Mouse (Mus musculus) right cerebral cortex, postnatal 14 days (tissue): ENCODE measurements around the gene Nfia.
A peak's percentile ranks its signal among the peaks of the same experiment; 100 is the strongest.

Experiments used
- DNase-seq: peaks from one replicate; pipeline ENCODE4 v3.0.0; 2022

The Nfia gene

DNA sequence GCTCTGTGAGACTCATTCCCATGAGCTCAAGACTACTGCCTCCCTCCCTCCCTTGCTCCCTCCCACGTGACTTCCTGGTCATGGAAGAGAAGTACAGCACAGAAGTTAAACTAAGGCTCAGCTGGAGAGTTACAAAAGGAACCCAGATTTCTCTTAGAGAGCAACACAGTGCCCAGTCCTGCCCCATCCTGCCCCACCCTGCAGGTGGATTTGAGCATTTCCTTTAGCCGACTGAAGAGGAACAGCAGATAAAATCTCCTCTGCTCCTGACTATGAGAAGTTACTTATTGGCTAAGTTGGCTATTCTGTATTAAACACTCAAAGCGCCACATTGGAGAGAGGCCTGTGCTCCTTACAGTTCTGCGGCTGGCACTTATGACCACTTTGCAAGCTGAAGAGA is 314.4 kb downstream of the Nfia start:
- no peak for DNase-seq

DNA sequence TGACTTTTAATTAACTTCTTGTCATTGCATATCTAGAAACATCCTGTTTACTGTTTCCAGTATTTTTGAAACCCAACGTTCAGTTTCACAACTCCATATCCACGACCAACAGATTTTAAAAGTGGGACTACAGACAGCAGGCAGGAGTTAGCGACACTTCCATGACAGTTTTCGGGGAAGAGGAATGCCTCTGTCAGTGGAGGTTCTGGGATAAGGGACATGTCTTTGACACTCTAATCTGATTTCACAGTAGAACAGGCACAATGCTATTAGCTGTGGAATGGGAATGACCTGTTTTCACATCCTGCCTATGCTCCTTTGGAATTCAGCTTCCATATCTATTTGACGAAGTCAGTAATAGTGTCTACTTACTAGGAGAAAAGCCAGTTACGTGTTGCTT is 317.5 kb downstream of the Nfia start:
- DNase-seq, result no peak

DNA sequence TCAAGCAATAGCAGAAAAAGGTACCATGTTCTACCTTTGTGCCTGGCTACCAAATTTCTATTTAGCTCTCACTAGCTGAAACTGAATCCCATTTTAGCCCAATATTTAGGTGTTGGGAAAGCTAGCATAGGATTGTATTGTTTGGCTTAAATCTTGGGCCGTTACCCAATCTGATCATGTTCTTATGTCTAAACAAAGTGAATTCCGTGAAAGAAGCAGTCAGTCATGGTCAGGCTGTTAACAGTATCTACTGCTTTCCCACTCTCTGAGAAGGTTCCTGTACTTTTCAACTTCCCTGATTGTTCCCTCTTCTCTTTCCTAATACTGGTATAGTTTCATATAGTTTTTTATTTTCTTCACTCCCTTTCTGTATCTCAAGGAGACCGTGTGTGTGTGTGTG is 318.1 kb downstream of the Nfia start:
- no peak for DNase-seq

DNA sequence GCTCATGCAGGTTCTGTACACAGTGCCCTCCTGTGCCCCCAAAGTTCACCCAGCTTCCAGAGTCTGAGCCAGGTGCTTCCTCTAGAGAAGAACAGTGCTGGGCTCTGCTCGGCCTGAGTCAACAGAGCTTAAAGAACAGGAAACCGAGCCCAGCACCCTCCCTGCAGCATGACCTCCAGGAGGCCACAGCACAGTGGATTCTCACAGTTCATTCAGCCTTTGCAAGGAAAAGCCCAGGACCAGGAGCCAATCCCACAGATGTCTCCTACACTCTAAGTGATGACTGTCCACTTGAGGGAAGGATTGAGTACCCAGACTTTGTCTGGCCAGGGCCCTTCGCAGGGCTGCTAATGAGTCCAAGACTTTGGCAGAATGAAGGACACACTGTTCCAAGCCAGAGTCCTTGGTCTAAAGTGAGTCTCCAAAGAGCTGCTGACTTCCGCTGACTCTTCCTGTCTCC is 318.9 kb downstream of the Nfia start:
- no peak for DNase-seq

DNA sequence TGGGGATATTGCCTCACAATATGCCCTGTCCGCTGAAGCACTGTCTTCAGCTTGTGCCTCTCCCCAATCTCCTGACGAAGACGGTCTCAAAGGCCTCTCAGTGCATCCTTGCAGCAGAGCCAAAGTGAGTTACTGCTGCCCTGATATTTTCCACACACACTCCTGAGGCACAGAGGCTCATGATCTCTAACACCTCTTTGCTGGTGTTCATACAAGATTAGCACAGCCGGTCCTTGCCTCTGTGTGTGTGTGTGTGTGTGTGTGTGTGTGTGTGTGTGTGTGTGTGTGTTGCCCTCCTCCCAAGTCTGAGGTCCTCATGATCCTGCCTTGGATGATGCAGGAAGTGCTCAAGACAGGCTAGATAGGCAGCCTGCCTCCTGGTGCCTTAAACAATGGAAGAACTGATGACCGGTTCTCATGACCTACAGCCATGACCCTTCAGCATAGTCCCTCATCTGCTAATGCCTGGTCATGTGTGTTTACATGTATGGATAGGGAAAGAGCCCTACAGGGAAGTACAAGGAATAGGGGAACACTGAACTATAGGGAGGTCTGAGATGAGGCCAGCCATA is 319.5 kb downstream of the Nfia start:
- no peak for DNase-seq

DNA sequence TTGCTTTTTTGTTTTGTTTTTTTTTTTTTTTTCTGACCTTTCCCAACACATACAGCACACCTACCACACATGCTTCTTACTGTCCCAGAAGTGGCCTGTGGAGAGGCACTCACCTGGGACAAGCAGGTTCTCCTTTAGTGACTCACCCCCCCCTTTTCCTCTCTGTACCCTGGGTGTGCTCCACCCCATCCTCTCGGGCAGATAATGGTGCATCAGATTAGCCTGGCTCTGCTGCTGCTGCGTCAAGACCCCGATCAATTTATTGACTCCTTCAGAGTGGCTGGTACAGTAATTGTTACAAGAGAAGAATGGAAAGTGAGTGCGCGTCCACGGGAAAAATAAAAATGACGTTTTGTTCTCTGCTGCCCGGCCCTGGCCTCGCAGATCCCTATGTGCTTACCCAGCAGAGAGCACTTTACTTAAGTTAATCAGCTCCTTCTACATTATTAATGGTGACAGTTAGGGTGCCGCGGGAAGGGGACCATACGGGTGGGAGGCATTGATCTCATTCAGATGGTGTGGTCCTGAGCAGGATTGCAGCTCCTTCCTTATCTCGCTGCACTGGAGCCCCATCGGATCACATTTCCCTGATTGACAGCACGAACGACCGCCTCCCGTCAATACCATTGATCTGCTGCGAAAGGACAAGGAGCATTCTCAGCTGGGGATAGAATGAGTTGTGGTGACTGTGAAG is 321.7 kb downstream of the Nfia start:
- no peak for DNase-seq

DNA sequence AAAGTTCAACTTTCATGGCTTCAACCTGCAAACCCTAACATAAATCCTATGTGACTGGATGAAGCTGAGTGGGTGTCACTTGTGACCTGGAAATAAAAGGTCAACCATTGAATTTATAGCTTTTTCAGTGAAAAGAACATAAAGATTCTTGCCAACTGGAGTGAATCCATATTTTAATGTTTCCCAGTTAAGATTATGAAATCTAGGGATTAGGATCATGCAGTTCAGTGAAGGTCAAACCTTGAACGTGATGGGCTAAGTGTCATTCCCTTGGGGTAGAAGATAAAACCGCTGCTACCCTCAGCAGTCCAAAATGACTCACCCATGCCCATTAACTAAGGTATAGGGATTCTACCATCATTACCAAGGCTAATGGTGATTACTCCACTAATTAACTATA is 322.5 kb downstream of the Nfia start:
- no peak for DNase-seq

DNA sequence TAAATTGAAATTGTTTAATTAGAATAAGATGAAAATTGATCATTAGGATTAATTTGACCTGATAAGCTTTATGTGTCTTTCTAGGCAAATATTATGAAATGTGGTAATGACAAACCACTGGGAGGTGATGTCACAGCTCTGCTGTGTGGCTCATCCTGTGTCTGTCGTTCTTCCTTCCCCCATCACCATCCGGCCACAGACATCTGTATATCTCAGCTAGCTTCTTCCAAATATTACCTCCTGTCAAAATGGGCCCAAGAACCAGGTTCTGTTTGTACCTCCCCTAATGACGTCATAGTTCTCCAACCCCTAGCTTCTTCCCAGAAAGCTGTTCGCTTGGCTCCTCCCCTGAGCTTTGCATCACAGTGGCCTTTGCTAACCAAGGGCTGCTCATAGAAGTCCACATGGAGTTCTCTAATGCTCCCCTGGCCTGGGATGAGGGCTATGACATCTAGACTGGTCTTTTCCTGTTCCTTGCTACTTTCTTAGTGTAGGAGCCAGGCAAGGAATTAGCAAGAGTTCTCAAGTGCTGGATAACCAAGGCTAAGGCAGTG is 324.6 kb downstream of the Nfia start:
- no peak for DNase-seq

DNA sequence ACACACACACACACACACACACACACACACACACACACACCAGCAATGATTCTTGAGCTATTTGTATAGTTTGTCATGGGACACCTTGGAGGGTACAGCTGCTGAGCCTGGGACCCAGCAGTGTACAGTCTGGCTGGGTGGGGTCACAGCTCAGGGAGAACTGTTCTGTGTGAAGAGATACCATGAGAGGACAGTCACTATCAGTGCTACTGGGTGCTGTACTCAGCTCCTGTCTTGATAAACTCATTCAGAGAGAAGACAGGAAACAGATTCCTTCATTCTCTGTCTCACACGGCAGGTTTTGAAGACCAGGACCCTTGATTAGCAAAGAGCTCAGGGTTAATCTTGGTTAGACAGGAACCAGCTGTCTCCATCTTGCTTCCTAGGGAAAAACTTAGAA is 326.1 kb downstream of the Nfia start:
- no peak for DNase-seq

DNA sequence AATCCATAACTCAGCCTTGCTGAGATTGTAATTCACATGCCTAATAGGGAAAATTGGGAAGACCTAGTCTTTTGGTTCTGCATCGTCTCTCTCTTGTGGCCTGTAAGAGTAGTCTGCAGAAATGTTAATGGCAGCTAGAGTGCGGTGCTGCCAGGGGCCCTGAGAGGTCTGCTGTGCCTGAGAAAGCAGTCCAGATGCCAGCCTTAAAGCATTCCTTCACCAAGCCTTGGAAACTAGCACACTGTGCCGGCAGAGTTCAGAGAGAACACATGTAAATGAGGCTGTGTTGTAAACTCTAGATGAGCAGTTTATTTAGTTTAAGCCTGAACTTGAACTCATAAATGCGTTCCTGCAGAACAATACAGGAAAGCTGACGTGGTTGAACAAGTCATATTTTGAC is 326.9 kb downstream of the Nfia start:
- no peak for DNase-seq

DNA sequence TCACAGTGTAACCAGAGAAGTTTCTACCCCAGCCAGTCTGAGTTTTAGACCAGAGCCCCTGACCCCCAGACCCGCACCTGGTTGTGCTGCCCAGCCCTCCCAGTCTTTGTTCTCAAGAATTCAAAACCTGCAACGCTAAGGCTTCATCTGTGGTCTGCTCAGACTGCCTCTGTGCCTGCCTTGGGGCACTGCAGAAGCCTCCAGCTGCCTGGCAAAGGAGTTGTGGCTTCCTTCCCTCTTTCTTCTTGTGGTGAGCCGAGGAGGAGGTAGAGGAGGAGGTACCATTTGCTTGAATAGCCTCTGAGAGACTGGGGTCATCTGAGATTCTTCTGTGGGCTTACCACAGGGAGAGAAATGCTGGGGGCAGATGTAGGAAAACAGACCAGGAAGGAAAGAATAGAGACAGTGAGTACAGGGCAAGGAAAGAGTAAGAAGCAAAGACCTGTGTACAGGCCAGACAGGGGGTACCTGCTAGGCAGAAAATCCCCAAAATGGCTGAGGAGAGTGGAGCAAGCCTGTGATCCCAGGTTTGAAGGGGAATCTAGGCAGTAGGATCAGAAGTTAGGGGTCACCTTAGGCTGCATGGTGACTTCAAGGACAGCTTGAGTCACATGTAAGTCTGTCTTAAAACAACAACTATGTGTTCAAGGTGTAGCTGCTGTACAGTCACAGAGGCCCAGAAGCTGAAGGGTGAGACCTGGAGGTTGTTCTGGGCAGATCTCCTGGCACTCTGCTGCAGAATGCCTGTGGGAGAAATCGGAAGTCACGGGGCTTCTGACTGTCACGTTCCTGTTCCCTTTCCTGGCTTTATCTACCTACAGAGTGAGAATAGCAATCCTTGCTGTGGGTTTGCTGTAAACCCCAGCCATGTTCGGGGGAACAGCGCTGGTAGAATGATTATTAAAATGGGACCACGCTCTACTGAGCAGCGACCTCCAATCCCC is 328.9 kb downstream of the Nfia start:
- DNase-seq, result no peak

DNA sequence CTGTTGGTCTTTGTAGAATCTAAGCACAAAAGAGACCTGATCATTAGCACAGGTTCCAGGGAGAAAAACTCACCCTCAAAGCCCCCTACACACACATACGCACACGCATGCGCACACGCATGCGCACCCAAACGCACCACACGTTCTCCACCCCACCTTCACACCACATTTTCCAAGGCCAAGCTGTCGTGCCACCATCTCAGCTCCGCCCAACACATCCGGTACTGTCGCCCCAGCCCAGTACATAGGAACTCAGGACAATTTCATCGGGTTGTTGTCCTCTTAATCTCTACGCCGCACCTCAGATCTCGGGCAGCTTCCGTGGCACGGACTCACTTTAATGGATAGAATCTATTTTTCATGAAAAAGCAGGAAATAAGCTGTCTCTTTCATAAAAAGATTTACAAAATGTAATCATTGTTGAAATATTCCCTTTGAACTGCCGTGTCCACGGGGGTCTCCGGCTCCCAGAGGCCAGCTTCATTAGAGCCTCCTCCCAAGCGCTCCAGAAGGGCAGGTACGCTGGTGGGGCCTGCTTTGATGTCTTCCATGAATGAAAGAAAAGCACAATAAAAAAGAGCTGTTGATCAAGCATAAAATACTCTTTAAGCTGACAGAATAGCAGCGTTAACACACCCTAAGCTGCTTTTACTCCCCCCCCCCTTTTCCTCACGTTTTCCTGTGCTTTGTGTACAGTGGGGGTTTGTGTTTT is 330.2 kb downstream of the Nfia start:
- DNase-seq, result no peak

DNA sequence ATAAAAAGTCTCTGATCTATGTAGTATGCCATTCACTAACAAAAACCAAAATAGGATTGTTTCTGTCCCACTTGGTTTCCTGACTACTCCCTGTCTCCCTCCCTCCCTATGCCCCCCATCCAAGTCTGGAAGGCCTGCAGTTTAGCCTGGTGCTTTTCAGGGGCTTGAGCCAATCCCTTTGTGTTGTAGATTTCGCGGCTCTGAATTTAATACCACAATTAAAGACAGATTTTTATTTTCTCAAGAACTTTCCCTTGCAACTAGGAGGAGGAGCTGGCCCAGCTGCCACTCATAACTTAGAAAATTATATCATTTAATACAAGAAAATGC is 330.8 kb downstream of the Nfia start:
- no peak for DNase-seq

DNA sequence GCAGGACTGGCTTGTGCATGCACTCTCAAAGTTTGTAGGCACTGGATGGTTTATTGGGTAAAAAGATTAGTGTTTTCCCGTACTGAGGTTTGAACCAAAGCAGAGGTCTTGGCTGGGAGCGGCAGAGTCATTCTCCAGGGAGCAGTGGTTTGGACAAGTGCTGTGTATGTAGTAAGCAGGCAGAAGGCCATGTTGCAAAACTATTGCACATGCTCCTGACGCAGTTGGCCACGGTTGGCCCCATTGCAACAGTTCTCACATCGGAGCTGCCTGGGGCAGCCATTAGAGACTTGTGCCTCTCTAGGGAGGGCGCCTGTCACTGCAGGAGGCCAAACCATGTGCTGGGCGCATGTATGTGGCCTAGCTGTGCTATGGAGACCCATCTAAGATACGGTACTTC is 331.6 kb downstream of the Nfia start:
- DNase-seq, result no peak

DNA sequence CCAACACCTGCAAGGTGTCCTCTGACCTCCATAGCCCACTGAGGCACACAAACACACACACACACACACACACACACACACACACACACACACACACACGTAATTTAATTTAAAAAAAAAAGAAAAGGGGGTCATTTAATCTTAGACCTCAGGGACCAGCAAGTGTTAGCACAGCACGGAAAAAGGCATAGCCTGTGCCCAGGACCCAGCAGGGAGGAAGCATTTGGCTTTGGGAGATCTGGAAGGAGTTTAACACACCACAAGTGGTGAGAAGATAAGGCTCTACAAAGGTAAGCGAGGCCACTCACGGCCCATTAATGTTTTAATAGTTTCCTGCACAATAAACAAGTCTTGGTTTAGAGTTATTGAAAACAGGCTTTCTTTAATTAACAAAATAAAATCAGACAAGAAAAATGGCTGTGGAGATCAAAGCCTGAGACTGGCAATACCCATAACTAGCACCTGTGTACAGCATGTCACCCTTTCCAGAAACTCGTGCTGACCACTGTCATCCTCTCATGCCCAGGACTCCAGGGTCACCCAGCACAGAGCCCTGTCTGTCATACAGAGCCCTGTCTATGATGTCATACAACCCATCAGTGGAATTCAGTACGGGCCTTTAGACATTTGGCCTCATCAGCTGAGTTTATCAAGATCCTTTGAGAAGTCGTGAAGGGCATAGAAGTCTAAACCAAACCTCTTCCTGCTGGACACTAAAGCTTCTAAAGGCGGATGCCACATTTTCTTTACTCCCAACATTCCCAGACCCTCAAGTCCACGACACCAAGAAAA is 332.6 kb downstream of the Nfia start:
- no peak for DNase-seq

DNA sequence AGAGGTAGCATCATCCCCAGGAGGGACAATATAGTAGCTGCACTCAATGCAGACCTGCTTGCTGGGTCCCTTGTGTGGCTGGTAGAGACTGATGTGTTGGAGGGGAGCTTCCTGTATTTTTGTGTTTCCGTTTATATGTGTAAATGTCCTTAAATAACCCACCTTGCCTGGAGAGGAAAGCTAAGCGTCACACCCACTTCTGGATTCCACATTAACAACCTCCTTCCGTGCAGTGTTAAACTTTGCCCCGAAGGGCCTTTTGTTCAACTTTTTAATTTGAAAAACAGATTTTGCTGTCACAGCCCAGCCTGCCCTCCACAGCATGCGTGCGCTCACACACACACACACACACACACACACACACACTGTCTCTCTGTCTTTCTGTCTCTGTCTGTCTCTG is 333.4 kb downstream of the Nfia start:
- no peak for DNase-seq

DNA sequence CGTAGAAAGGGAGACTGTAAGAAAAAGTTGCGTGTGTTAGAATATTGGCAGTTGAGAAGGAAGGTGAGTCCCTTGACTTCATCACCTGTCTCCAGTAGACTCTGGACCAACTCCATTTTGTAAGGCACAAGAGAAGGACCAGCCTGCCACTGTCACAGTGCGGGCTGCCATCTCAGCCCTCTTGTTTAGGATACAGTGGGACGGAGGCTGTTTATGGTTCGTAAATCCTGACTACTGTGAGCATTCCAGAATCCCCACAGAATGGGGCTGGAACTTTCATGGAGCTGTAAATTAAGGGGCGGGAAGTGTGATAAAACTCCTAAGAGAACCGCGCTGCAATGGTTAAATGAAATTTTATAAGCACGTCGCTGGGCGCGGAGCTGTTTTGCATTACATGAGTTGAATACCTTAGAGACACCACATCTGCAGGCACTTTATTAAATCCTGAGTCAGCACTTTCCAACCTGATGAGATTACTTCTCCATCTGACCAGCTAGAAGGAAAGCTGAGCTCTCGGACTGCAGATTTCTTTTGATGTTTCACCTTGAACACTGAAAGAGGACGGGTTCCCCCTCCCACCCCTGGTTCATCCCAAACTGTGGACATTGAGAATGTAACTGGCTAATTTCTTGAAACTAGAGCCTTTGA is 334.0 kb downstream of the Nfia start:
- no peak for DNase-seq

DNA sequence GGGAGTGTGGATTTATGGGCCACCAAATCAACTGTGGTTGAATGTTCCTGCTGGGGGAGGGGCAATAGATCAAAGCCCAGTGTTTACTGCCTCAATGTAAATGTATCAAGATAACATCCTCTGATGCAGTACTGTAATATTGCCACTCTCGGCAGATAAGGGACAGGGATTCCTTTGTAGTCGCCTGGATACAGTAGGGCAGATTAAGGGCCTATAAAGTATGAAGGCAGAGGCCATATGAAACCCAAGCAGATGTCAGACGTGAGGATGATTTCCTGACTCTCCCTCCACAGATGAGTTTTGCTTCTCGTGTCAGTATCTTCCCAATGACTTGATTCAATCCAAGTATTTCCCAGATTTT is 334.5 kb downstream of the Nfia start:
- DNase-seq, result no peak

DNA sequence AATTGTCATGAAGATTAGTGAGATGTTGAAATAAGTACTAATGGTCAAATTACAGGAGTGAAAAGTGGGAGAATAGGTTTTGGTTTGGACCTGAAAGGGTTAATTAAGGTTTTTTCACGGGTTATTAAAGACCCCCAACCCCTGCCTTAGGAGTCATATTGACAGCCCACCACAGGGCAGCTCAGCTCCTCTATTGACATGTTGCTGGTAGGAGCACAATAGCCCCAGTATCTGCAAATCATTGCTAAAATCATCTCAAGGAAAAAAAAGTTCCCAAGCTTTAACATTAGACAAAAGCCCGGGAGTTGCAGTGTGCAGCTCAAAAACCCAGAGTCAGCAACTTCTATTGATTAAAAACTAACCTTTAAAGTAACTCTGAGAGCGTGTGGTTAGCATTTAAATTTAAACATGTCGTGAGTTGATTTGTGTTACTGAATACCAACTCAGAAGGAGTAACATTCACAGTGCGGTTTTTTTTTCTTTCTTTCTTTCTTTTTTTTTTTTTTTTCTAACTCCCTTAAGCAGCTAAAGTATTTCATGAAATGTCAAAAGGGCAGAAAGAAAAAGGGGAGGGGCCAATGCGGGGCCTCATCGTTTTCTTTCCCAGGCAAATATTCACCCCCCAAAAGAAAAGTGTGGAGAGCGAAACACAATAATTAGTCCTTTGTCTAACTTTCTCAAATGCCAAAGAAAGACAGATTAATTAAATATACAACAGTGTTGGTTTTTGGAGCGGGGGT is 335.6 kb downstream of the Nfia start:
- no peak for DNase-seq

DNA sequence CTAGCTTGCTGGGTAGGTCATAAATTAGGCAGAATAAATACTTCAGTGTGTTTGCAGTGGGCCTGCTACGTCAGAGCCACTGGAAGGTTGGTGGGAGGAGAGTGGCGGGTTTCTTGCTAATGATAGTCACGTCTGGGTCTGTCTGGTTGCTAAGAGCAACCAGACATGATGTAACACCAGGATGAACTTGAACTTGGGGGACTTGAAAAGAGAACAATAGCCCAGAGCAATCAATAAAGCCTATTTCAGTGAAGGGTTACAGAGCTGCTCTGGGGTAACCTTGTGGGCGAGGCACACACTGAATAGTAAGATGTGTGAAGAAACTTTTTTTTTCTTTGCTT is 336.1 kb downstream of the Nfia start:
- no peak for DNase-seq

DNA sequence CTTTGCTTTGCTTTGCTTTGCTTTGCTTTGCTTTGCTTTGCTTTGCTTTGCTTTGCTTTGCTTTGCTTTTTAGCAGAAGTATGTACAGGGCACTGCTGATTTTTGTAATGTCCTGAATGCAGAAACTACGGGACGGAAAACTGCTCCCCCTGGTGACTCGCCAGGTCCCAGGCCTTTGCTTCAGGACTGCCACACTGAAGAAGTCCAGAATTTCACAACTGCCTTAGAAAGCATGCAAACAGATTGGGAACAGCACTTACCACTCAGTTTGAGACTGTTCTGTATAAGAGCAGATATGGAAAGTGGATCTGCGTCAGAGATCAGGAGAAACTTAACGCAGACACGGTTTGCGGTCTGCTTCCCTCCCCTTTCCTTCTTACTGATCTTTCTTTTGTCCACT is 336.5 kb downstream of the Nfia start:
- DNase-seq, result peak; percentile 48
